Mouse (Mus musculus): ENCODE measurements at regions not wholly inside any gene's neighbourhood (a gene's known extent, or its start where the extent isn't known, plus 50 kb on each side); places are given as distances from the start of the nearest gene placed in this dataset.

DNA sequence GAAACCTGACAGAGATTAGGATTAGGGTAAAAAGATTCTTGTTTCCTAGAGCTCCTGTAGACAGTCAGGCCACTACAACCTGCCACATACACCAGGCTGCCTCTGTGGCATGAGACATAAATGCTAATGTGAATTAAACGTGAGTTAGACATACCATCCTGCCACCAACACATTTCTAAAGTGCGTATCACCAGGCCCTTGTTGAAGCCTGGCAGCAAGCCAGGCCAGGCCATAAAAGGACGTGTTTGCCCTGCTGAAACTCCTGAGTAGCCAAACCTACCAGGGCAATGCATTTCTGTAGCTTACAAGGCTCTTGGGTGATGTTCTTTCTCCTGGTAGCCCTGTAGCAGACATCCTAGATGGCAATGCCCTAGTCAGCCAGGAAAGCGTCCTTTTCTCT, 63.4 kb upstream of the Gm5458 start:
- peak; percentile 3 for DNase-seq

DNA sequence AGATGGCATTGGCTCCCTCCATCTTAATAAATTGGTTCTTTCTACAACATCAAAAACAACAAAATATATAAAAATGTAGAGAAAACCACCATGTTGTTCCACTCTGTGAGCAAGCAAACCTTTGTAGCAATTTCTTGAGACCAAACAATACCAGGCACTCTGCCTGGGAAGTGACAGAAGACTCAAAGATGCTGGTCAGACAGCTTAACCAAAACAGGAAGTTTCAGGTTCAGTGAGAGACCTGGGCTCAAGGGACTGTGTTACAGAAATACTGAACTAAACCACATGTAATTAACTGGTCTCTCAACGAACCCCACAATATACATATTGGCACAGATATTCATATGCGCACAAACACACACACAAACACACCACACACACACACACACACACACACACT, 71.7 kb upstream of the Gm5458 start:
- DNase-seq, result no peak

DNA sequence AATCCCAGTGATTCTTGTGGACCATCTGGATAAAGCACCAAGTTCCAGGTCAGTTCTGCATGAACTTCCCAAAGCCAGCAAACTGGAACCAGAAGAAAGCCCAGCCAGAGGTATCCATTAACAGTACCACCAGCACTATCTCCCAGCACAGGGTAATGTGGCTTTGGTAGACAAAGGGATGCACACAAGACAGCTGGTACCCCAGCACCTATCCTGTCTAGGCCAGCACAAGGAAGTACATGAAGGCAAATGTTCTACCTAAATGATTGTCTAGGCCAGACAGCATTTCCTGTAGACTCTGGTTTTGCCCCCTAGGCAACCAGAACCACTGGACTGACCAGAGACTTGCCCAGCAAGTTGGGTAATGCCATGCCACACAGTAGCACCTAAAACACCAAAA, 62.6 kb upstream of the Nid2 start:
- DNase-seq, result no peak

DNA sequence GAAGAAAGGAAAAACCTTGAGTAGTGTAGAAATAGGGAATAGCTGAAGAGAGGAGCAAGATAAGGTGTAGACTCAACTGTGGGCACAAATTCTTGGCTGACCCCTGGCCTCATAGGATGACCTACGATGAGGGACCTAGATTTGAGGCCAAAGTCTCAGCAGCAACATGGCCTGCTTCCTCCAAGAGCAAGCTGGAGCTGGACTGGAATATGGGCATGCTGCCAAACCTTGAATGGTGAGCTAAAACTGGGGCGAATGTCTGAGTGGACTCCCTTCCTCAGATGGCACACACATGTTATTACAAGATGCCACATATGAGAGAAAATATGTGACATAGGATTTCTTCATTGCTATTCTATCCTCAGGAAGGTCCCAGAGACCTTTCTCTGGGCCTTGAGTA, 57.5 kb upstream of the Nid2 start:
- DNase-seq, result no peak

DNA sequence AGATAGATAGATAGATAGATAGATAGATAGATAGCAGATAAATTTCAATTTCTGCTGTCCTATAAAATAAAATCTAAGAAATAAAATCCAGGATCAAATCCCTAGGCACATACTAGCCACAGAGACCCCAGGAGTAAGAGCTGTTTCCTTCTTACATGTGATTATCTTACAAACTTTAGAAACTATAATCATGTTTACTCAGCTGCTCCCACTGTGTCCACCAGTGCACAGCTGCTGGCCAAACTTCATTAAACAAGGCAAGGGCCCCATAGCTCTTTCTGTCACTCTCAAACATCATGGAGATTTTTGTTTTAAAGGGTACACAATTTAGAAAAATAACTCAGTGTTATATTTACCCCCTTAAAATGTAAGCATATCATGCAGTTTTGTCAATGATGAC, 56.8 kb upstream of the Nid2 start:
- no peak for DNase-seq

DNA sequence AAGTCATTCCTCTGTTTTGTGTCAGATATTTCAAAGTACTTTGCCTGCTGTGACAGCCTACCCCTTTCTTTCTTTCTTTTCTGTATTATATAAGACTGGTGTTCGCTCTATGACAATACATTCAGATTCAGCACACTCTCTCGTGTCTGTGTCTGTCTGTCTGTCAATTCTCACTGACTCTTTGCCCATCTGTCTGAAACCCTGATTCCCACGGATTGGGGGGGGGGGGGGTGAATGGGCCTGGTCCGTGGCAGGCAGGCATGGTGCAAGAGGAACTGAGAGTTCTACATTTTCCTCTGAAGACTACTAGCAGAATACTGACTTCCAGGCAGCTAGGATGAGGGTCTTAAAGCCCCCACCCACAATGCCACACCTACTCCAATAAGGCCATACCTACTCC, 51.6 kb upstream of the Nid2 start:
- DNase-seq, result no peak

Data from retina, postnatal 1 day (tissue).